Comparison of ENCODE assay signal across 8 mouse cellular contexts in the genomic region with DNA sequence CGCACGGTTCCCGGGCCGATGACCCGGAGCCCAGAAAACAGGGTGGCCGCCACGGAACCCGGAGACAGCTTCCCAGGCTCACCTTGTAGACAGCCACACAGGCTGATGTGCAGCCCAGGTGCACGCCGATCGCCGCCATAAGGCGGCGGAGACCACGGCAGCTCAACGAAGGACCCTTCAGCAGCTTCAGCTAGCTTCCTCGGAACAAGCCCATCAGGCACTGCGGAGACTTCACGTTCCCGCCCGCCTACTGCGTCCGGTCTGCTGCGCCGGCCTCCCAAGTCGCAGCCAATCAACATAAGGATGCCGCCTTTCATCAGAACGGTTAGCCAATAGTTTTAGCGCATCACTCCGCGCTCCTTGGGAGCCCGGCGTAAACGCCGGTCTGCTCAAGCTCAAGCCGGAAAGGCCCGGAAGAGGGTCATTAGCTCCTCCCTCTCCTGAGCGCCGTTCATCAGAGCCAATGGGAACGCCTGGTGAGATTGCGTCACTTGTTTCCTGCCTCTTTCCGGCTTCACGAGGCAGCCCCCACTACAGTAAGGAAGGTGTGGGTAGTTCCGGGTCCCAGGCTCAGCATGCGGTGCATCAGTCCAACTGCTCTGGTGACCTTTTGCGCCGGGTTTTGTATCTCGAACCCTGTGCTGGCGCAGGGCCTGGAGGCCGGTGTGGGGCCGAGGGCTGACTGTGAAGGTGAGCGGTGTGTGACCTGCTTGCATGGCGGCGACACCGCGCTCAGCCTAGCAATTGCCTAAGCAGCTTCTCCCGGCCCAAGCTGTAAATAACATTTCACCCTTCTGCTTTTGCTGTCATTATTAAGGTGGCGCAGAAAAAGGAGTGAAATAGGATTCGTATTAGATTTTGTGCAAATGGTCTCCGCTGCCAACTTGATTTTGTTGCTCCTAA. TPM values are rescaled to one million over a fixed set of nuclear protein-coding genes. Genes with fewer than 3 reads are reported as not detected.
DNase-seq lines count a peak whose midpoint lies in the region; ATAC-seq lines count a peak whose summit lies in the region.

Gm45902 (minus strand) TSS at position 239 of the 903 bp plus-strand sequence.
Hspa14 (minus strand) TSS at position 263 of the 903 bp plus-strand sequence.
Cdnf (plus strand) TSS at position 479 of the 903 bp plus-strand sequence.

- H3K36me3 ChIP-seq in hindbrain, embryonic 16.5 days (ENCODE audit: control insufficient read depth, insufficient read depth, low read length), result peaks cover 13% of the 10 kb centered on the region
- peaks cover 25% of the 10 kb centered on the region for H3K36me3 ChIP-seq in macrophage (ENCODE audit: inconsistent target)

- peak within 1 kb of the TSS; percentile 78 for H3K4me3 ChIP-seq in hindbrain, embryonic 16.5 days (ENCODE audit: low read length)
- peak within 1 kb of the TSS; percentile 99 for H3K4me3 ChIP-seq in macrophage (ENCODE audit: inconsistent target)

- under 1% methylated on average over 60 of the region's 60 CpGs for WGBS in hindbrain, embryonic 16.5 days
- 1% methylated on average over 60 of the region's 60 CpGs for WGBS in macrophage (ENCODE audit: missing documents)

- peak; percentile 92 for DNase-seq in WW6 (ENCODE audit: low read depth, low spot score)
- peak; percentile 77 to 93 for DNase-seq in cerebellum, postnatal 4 days (ENCODE audit: low spot score in 2 of 2)
- peak; percentile 97 for DNase-seq in gastrocnemius, adult 18-20 months (ENCODE audit: low spot score)
- peak; percentile 92 to 95 for DNase-seq in left cerebral cortex, adult 18-20 months (ENCODE audit: low spot score in 2 of 2)
- peak; percentile 99 for DNase-seq in right cerebral cortex, adult 18-20 months
- peak; percentile 74 for DNase-seq in urinary bladder, postnatal 10 days (ENCODE audit: low spot score)

- H3K79me2 ChIP-seq in macrophage (ENCODE audit: inconsistent target), result peaks cover 47% of the 10 kb centered on the region

- peak within 1 kb of the TSS; percentile 73 for H3K4me2 ChIP-seq in hindbrain, embryonic 16.5 days (ENCODE audit: low read length)

- ATAC-seq in hindbrain, embryonic 16.5 days, result peak; percentile 100

- peak within 1 kb of the TSS; percentile 87 for H3K27ac ChIP-seq in hindbrain, embryonic 16.5 days (ENCODE audit: low read depth, low read length)
- peak within 1 kb of the TSS; percentile 59 for H3K27ac ChIP-seq in macrophage

- peak within 1 kb of the TSS; percentile 87 for H3K9ac ChIP-seq in hindbrain, embryonic 16.5 days (ENCODE audit: low read depth, low read length)

- no peaks in the 10 kb centered on the region for H3K9me3 ChIP-seq in hindbrain, embryonic 16.5 days (ENCODE audit: control insufficient read depth, low read length)

- H3K27me3 ChIP-seq in hindbrain, embryonic 16.5 days (replicated peaks; ENCODE audit: control insufficient read depth, insufficient read depth, low read length), result no peaks in the 10 kb centered on the region

- H3K4me1 ChIP-seq in hindbrain, embryonic 16.5 days (ENCODE audit: control insufficient read depth, insufficient read depth, low read depth, low read length), result peaks cover 15% of the 10 kb centered on the region

RNA-seq across cellular contexts. Expression of gene Gm45902, which starts in this region (rescaled TPM):
- total RNA-seq in gastrocnemius, adult 18-20 months (2021), result under 1 TPM; 0.43 to 0.57 TPM
- polyA plus RNA-seq in hindbrain, embryonic 16.5 days (2015; fragmentation: Nextera tagmentation; extraction: Ambion mirVana), result 5.8 and 8.2 TPM in 2 replicates
- total RNA-seq in left cerebral cortex, adult 18-20 months (2021), result 1 to 10 TPM; 4.2 to 4.4 TPM
- total RNA-seq in macrophage (2018; cell fraction: chromatin; rRNA removed), result 10 to 100 TPM; 11.8 to 53.7 (median 31.6) TPM
- total RNA-seq in macrophage (2018; cell fraction: cytosol; rRNA removed), result 1 to 10 TPM; 1.5 to 4.5 (median 2.6) TPM
- 10 to 100 TPM in 19 of 26 experiments, 1 to 10 TPM in 7; 8.4 to 34.5 (median 18.0) TPM for total RNA-seq in macrophage (2018; cell fraction: nucleus; rRNA removed)
- polyA plus RNA-seq in macrophage (2018), result 1.7 to 2.7 TPM (median 1.9 TPM) in 3 replicates

RNA-seq across cellular contexts. Expression of gene Hspa14, which starts in this region (rescaled TPM):
- total RNA-seq in gastrocnemius, adult 18-20 months (2021), result 10 to 100 TPM in 1 of 2 experiments, 1 to 10 TPM in 1; 9.9 to 10.6 TPM
- 64.7 and 66.7 TPM in 2 replicates for polyA plus RNA-seq in hindbrain, embryonic 16.5 days (2015; fragmentation: Nextera tagmentation; extraction: Ambion mirVana)
- 10 to 100 TPM; 43.9 to 44.6 TPM for total RNA-seq in left cerebral cortex, adult 18-20 months (2021)
- total RNA-seq in macrophage (2018; cell fraction: chromatin; rRNA removed), result 100 to 1,000 TPM in 16 of 26 experiments, 10 to 100 TPM in 10; 39.9 to 174 (median 111) TPM
- 10 to 100 TPM; 21.5 to 37.9 (median 29.8) TPM for total RNA-seq in macrophage (2018; cell fraction: cytosol; rRNA removed)
- 100 to 1,000 TPM in 1 of 26 experiments, 10 to 100 TPM in 25; 27.6 to 106 (median 58.2) TPM for total RNA-seq in macrophage (2018; cell fraction: nucleus; rRNA removed)
- polyA plus RNA-seq in macrophage (2018), result 31.7 to 48.6 TPM (median 31.8 TPM) in 3 replicates

RNA-seq across cellular contexts. Expression of gene Cdnf, which starts in this region (rescaled TPM):
- 10 to 100 TPM; 43.6 to 50.0 TPM for total RNA-seq in gastrocnemius, adult 18-20 months (2021)
- polyA plus RNA-seq in hindbrain, embryonic 16.5 days (2015; fragmentation: Nextera tagmentation; extraction: Ambion mirVana), result 0.12 and 0.41 TPM in 2 replicates
- under 1 TPM; 0.47 to 0.53 TPM for total RNA-seq in left cerebral cortex, adult 18-20 months (2021)
- 1 to 10 TPM in 5 of 26 experiments, under 1 TPM in 7, not detected in 14; 0.26 to 2.0 (median 0.74) TPM for total RNA-seq in macrophage (2018; cell fraction: chromatin; rRNA removed)
- 1 to 10 TPM in 5 of 26 experiments, under 1 TPM in 21; 0.28 to 1.9 (median 0.62) TPM for total RNA-seq in macrophage (2018; cell fraction: cytosol; rRNA removed)
- total RNA-seq in macrophage (2018; cell fraction: nucleus; rRNA removed), result 1 to 10 TPM in 2 of 26 experiments, under 1 TPM in 17, not detected in 7; 0.21 to 1.9 (median 0.44) TPM
- 0.56 to 1.2 TPM (median 0.57 TPM) in 3 replicates for polyA plus RNA-seq in macrophage (2018)

Comparison
In these comparisons a context has a peak if more than half of its experiments do, and no peak if none do; other contexts are left out.
1. Peak in every context shown above with its lines: DNase-seq, ATAC-seq, H3K4me3 ChIP-seq and H3K27ac ChIP-seq.
2. RNA of gene Cdnf (total RNA-seq): 43.6 to 50.0 TPM in gastrocnemius, adult 18-20 months; 0.47 to 0.53 TPM in left cerebral cortex, adult 18-20 months; every median in the first group is over 10 times any median in the second.